Mouse (Mus musculus) cerebellum, postnatal 14 days (tissue): ENCODE measurements at regions not wholly inside any gene's neighbourhood (a gene's known extent, or its start where the extent isn't known, plus 50 kb on each side); places are given as distances from the start of the nearest gene placed in this dataset.
A peak's percentile ranks its signal among the peaks of the same experiment; 100 is the strongest.
"Not testable (repeated sequence)": the region's sequence is repeated elsewhere in the genome, so short reads cannot be mapped to it uniquely, and the experiment has no call there.

ENCODE experiments used
- DNase-seq, 2 experiments: peaks; one replicate each; pipeline ENCODE4 v3.0.0; 2021; ENCODE audit warnings: mixed read lengths in 2 of 2

- DNase-seq, result no peak
Measured at GRCm38 (mm10) chr2:129883417-129883816, 83.1 kb downstream of the Stk35 start.

DNA sequence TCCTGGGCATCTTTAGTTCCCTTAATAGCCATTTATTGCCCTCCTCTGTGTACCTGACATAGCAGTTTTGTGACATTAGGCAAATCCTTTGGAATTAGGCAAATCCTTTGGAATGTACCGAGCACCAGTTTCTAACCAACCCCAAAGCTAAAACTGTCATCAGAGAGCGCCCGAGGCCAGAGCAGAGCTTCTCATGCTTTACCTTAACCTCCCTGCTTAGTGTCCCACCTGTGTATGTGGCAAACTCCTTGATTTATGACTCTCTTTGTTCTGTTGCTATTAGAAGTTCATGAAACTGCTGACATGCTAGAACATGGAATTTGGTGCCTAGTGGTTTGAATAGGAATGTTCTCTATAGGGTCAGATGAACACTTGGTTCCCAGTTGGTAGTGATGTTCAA is 84.0 kb downstream of the Stk35 start:
- no peak for DNase-seq

DNA sequence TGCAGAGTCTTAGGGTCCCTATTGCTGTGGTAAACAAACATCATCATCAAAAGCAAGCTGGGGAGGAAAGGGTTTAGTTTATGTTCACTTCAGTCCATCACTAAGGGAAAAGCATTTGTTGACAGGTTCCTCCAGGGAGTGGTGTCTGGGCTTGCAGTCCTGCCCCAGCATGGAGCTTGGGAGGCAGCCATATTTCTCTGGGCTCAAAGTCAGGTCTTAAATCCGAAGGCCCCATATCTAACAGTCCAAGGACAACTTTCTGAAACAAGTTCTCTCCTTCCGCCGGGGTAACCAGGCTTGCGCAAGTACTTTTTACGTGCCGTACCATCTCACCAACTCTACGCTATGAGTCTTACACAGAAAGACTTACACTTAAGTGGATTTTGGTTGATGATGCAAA is 85.2 kb downstream of the Stk35 start:
- DNase-seq, result peak; percentile 82 to 85

DNA sequence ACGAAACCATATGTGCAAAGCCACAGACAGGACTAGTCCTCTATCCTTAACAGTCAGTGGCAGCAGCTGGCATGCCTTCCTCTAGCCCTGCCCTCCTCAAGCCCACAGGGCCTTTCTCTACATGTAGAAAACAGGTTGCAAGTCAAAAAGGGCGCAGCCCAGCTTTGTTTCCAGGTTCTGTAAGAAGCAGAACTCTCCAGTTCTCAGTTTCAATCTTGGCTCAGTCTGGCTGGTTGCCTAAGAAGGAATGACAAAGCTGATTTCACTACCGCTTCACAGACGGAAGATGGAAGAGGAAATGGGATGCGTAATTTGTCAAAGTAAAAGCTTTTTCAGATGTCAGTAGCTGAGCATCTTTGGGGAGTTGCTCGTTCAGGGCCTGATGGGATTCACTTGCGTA is 92.9 kb downstream of the Stk35 start:
- DNase-seq, result peak; percentile 27 to 30

DNA sequence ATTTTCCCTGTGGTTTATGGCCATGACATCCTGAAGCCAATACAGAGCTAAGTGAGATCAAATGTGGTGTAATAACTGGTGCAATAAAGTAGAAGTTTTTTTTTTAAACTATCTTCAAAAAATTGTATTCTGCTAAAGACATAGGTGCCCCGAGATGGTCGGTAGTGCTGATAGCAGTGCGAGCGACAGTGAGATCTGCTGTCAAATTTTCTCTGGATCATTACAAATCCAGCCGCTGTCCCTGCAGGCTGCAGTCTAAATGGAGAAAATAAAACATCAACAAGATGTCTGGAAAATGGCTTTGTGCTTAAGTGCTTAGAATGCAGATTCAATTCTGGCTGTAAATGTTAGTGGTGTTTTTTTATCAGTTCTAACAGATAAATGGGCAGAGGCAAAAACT is 93.5 kb downstream of the Stk35 start:
- no peak for DNase-seq

DNA sequence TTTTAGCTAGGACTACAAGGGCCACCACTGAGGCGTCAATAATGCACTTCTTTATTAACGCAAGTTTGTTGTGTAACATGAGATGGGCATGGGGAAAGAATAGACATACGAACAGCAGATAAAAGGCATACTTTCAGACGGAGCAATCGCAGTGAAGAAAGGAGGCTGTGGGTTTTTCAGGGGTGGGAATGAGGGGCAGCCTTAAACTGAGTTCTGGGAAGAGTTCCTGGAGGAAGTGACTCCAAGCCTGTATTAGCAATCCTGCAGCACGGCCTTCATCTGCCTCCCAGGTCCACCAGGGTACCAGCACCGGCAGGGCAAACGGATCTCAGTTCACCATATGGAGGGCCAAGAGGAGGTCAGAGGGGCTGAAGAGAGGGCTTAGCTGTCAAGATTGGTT is 94.6 kb downstream of the Stk35 start:
- no peak for DNase-seq

DNA sequence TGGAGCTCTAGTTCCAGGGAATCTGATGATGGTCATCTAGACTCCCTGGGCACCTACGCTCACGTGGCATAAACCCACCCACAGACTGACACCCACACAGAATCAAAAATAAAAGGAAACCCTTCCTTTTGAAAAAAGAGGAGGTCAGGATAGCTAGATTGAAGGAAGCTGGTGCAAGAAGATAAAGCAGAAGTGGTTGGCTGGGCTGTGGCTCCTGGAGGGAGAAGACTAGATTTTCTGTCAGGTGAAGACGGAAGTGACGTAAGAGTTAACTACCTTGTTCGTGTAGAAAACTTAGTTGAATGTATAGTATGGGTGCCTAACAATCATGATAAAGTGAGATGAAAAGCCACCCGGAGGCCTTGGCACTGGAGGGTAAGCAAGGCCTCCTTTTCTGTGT is 95.1 kb downstream of the Stk35 start:
- no peak for DNase-seq

- no peak for DNase-seq
Measured at GRCm38 (mm10) chr2:129896696-129897095, 96.4 kb downstream of the Stk35 start.

- no peak for DNase-seq
Measured at GRCm38 (mm10) chr2:129903383-129904135, 103.2 kb downstream of the Stk35 start.

GRCm38 (mm10) chr2:129904753-129905152 is 104.4 kb downstream of the Stk35 start:
- DNase-seq, result peak; percentile 69 to 71

DNA sequence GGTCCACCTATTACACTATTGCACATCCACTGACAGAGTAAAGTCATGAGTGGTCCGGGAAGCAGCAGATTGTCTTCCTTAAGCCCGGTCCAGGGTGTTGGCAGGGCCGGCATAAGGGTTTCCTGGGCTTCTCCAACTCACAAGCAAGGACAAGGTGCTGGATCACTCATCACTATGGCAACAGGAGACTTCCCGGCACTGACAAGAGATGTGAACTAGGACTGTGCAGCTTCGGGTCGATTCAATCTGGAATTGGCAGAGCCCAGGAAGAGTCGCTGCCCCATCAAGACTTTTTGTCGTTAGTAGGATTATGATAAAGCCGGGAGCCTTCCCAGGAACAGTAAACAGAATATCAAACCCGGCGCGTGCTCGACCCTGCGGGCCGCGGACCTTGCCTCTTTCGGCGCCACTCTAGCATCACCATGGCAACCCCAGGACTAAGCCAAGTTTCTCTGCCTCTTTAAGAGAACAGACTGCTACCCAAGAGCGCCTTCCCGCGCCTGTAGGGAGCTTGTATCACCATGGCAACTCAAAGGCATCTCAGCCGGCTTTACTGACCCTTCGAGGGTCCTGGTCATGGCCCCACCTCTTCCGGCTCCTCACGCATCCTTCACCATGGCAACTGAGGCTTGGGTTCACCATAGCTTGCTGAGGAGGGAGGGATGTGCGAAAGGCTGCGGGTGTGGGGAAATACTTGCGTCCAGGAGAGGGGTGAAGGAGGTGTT is 103.3 kb upstream of the Tgm3 start:
- DNase-seq, result peak; percentile 67 to 74

DNA sequence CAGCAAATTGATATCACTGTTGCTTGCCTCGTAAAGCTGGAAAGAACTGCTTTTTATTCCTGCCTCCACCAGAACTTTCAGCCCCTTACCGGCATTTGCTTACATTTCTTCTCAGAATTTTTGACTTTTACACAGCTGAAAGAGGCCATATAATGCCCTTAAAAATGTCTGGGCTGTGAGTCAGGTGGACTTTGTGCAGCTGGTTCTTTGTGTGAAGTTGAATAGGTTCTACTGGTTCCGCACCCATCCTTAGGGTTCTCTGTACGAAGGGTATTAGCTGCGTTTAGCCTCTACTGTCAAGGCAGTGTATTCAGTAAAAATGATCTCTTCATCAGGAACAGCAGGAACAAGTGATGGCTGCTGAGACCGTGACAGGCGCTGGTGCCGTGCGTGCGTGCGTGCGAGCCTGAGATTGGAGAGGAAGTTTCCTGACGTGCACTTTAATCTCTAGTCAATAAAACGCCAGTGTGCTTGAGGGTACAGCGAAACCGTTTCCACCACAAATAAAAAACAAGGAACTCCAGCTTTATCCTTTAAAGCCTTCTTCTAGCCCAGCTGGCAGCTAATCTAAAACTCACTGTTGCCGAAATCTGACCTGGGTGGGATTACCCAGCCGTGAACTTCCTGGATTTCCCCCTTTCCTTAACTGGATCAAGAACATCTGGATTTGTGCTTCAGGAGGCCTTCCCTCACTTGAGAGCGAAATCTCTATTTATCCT is 100.8 kb upstream of the Tgm3 start:
- peak; percentile 38 to 52 for DNase-seq

DNA sequence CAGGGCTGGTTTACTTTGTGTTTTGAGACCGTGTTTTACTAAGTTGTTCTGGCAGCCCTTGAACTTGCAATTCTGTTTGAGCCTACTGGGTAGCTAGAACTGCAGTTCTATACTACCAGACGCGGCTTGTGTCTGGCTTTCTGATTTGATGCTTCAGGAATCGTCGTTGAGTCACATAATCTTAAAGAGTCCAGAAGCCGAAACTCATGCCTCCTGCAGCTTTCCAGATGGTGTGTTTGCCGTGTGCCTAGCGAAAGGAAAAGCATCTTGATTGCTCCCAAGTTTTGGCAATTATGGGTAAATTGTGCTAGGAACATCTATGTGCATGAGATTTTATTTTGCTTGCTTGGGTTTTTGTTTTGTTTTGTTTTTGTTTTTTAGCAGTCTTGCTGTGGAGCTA is 99.6 kb upstream of the Tgm3 start:
- no peak for DNase-seq

DNA sequence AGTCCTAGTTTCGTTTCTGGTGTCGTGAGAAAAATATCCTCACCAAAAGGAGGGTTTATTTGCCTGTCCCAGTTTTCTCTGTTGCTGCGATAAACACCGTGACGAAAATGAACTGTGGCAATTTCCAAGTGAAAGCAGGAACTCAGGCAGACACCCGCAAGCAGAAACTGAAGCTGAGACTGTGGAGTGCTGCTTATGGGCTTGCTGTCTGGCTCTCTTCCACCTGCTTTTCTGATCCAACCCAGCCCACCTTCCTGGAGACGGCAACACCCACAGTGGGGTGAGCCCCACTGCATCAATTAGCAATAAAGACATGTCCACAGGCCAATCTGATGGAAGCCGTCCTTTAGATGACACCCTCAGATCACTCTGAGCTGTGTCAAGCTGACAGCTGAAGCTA is 97.9 kb upstream of the Tgm3 start:
- no peak for DNase-seq

- DNase-seq, result peak; percentile 32 to 53
Measured at GRCm38 (mm10) chr2:129916411-129916810, 95.7 kb upstream of the Tgm3 start.

GRCm38 (mm10) chr2:129918141-129918790 is 93.9 kb upstream of the Tgm3 start:
- DNase-seq, result peak; percentile 54 to 58

- no peak for DNase-seq
Measured at GRCm38 (mm10) chr2:129919551-129919950, 92.6 kb upstream of the Tgm3 start.

GRCm38 (mm10) chr2:129927218-129927617 is 84.9 kb upstream of the Tgm3 start:
- no peak for DNase-seq

GRCm38 (mm10) chr2:129933578-129933977 is 78.6 kb upstream of the Tgm3 start:
- DNase-seq, result no peak

DNA sequence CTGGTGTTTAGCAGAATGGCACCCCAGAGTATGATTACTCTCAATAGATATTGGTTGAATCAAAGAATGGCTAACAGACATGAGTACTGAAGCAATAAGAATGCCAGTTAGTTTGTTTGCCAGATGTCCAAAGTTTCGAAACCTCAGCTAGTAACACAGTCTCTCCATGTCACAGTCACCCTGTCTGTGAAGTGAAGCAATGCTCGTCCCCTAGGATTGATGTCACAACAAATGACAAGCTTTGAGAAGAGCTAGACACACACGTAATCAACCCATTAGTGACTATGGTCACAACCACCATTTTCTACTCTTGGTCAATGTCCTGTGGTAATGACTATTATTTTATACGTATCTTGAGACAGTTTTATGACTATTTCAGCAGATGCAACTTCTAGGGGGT is 69.3 kb upstream of the Tgm3 start:
- DNase-seq, result no peak

GRCm38 (mm10) chr2:129947847-129948553 is 64.1 kb upstream of the Tgm3 start:
- no peak for DNase-seq

DNA sequence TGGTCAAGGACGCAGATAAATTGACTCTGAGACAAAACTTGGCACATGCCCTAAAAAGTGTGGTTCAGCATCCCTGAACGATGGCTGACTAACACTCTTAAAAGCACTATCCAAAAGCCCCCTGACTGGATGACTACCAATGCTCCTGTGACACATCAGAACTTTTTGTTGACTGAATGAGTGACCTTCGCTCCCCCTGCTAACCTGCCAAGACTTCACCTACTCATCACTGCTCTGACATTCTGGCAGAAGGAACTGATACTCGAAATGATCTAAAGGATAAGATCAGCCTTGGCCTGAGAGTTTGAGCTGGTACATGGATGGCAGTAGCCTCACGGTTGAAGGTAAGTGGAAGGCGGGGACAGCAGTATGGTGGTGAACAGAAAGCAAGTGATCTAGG is 62.4 kb upstream of the Tgm3 start:
- DNase-seq, result not testable (repeated sequence)

DNA sequence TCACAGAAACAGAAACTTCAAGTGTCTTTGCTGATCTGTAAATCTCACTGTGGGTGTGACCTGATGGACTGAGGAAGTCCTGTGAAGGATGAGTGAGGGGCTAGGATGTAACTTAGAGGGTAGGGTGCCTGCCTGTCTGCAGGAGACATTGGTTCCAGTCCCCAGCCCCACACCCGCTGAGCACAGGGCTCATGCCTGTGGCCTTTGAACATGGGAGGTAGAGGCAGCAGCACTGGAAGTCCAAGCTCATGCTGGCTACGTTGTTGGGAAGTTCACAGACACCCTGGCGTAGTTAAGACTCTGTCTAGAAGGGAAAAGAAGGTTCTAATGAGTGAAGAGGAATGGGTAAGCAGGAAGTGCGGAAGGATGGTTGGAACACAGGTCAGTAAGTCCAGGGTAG is 59.7 kb upstream of the Tgm3 start:
- DNase-seq, result no peak
